Mouse (Mus musculus) kidney, postnatal 36 days (tissue): ENCODE data around the gene Ppard.

Experiments used
- DNase-seq, 2 experiments: peaks; one replicate each; pipeline ENCODE4 v3.0.0; 2021 to 2022; ENCODE audit warnings: mixed read lengths in 2 of 2

Ppard gene

GRCm38 (mm10) chr17:28345882-28346281 lies 113.4 kb downstream of the Ppard start:
- peak in 1 of 2 experiments; percentile 39 for DNase-seq

DNA sequence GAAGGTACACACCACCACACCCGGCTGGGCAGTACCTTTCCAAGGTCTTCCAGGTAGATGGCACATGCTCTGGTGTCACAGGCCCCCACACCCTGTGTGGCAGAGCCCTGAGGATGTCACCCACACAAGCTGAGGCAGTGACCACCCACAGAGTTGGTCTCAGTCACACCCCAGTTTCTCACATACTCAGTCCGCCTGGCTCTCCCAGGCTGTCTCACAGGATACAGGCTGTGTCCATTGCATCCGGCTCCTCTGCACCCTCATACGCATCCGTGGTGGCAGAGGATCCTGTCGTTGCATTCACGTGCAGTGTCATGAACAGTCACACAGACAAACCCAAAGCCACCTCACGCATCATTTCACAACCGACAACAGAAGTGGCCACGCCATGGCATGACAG lies 114.8 kb downstream of the Ppard start:
- DNase-seq = no peak

GRCm38 (mm10) chr17:28348211-28348610 lies 115.7 kb downstream of the Ppard start:
- DNase-seq = no peak

- peak in 1 of 2 experiments; percentile 40 for DNase-seq
These were observed 116.9 kb downstream of the Ppard start for GRCm38 (mm10) chr17:28349264-28349880.

DNA sequence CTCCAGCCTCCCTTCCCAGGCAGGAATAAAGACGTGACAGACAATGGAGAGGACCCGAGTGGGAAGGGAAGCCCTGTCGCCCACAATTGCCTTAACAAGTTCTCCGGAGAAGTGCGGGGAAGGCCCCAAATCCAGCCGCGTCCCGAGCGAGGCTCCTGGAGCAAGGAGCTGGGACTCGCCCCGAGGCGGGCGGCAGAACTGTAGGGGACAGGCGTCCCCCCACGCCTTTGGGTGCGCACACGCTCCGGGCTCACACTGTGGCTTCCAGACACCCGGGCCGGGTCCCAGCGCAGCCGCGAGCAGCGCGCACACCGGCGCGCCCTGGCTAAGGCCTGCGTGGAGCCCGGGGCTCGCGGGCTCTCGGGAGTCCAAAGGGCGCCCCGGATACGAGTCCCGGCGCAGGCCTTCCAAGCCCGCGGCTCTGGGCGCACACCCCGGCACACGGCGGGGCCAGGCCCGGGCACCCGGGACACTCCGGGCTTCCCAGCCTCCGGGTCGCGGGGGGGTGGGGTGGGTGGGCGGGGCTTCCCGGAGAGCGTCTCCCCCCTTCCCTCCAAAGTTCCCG lies 117.5 kb downstream of the Ppard start:
- peak; percentile 80 to 83 for DNase-seq

GRCm38 (mm10) chr17:28350466-28351352 lies 118.2 kb downstream of the Ppard start, which contains the start of gene Tead3:
Tead3 (minus strand) TSS chr17:28350817.
- peak; percentile 76 to 89 for DNase-seq
